Mouse (Mus musculus): ENCODE data around the gene Nup210.
A peak's percentile ranks its signal among the peaks of the same experiment; 100 is the strongest.

Gene Nup210

DNA sequence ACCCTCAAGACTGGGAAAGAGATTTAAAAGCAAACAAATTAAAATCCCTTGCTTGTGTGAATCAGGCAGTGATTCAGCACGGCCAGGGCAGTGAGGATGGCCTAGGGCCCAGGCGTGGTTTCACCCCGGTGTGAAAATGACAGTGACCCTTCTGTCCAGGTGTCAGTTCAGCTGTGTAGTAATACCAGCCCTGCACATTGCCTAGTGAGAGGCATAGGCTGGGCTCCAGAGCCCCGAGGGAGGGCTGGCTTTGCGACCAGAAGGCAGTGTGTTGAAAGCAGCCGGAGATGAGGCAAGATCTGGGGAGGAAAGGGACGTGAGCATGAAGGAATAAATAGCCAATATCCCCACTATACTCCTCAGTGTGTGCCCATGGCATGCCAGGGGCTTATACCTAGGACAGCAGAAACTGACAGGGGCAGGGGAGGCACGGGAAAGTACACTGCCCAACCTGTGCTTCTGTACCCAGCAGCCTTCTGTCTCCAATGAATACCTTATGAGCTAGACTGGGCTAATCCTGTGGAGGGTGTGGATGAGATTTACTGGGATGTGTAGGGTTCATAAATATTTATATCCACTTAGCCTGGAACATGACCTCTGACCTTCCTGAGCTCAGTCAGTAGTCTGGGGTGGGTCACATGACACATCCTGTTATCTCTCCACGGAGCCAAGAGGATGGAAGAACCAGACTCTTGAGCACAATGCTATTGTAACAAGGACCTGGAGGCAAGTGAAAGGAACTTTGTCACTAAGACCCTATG lies 102.3 kb downstream of the Nup210 start:
- no peak for DNase-seq

DNA sequence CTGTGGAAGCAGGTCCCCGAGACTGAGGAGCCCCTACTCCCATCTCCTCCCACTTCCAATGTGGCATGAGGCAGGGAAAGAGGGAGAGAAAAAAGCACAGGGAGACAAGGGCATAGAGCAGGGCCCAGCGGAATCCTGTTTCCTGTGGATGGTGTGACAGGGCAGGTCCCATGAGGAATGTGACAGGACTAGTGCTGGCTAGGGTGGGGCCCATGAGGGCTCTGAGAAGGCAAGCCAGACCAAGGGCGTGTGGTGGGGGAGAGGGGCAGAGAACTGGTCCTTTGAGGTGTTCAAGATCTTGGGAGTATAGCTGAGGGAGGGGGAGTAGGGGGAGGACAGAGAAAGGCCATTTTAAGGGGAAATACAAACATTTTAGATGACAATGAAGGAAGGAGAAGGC lies 104.2 kb downstream of the Nup210 start:
- no peak for DNase-seq

DNA sequence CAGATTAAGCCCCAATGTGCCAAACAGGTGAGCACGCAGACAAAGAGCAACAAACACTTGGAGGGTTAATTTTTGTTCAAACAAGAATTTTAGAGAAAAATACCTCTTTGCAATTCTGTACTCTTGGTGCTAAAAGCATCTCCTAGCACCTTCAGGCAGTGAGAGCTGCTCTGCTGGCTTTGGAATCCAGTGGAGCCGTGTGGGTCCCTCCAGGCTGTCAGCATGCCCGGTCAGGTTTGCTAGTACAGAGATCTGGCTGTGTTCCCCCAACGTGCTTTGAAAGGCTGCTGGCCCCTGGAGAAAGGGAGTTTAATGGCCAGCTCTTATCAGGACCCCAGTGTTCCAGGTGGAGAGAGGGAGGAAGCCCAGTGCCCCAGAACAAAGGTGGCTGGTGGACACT lies 105.1 kb downstream of the Nup210 start:
- DNase-seq, result no peak

DNA sequence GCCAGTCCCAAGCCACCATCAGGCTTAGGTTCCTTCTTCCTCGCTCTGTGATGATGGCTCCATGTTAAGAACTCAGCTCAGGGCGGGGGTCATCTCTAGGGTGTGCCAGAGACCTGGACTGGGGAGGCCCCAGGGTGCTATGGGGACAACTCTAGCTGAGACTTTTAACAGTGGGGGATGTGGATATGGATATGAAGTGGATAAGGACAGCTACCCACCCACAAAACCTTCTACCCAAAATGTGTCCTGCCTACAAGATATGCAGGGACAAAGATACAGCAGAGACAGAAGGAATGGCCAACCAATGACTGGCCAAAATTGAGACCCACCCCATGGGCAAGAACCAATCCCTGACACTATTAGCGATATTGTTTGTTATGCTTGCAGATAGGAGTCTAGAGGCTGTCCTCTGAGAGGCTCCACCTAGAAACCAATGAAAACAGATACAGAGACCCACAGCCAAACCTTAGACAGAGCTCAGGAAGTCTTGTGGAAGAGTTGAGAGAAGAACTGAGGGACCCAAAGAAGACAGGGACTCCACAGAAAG lies 108.3 kb downstream of the Nup210 start:
- no peak for DNase-seq

DNA sequence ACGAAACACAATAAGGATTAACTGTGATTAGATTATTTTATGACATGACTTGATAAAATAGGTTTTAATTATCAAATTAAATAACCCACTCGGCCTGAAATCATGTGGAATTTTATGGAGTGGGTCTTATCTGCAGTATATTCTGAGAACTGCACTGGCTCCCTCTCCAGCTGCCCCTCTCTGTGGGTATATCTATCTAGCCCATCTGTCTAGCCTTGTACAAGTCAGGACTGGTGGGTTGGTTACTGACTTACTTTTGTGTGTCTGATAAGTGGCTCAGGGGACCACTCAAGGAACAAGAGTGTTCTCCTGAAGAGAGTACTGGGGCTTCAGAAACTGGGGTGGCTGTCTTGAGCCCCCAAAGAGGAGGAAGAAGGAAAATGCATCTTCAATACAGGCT lies 109.4 kb downstream of the Nup210 start:
- no peak for DNase-seq

DNA sequence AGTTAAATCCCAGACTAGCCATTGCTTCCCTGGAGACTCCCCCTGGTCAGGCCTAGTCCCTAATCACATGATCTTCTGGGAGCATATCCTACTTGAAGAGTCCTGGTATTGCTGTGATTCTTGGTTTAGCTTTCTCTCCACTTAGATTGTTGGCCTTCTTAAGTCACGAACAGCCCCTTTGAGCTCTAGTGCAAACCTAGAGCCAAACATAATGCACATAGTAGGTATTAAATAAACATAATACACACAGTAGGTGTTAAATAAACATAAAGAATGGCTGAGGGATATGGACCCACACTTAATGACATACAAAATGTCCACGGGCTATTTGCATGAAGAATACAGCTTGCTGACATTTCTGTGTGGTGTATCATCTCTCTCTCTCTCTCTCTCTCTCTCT lies 112.5 kb downstream of the Nup210 start:
- no peak for DNase-seq

DNA sequence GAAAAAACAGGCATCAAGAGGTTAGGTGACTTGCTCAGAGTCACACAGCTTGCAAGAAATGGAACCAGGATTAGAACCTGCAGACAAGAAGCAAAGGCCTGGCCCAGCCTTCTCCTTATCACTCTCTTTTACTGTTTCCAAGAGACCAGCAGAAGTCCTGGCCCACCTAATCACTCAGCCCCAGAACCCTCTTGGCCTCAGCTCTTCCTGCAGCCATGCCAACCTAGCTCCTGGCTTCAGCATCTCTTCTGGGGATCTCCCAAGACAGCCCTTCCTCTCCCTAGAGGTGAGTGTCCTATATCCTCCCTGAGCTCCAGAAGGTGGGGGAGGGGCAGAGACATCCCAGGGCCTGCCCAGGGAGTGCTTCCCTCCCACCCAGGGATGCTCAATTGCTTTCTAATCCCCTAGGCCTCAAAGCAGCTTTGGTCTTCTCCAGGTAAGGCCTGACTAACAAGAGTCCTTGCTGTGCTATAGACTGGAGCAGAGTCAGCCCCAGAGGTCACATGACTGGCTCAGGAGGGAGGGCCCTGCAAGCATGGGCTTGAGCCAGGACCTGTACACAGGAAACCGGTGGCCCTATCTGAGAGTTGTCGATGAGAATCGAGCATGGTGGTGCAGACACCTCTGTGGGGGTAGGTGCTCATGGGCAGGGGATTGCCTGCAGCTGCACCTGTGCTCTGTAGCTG lies 113.2 kb downstream of the Nup210 start:
- DNase-seq, result no peak

DNA sequence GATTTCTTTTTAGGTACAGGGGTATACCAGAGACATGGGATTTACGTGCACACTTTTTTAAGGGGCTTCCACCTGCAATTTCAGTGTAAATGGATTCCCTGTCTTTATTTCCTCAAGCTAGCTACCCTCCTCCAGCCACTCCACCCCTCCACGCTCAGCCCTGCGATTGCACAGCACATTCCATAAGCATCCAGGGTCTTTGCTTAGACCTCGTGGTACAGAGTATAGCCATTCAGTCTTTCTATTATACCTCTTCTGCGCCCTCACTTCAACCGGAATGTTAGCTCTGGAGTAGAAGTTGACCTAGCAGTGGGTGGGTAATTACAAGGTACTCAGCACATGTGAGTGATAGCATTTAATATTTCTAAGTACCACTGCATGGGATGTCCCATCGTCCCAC lies 115.1 kb downstream of the Nup210 start:
- no peak for DNase-seq

DNA sequence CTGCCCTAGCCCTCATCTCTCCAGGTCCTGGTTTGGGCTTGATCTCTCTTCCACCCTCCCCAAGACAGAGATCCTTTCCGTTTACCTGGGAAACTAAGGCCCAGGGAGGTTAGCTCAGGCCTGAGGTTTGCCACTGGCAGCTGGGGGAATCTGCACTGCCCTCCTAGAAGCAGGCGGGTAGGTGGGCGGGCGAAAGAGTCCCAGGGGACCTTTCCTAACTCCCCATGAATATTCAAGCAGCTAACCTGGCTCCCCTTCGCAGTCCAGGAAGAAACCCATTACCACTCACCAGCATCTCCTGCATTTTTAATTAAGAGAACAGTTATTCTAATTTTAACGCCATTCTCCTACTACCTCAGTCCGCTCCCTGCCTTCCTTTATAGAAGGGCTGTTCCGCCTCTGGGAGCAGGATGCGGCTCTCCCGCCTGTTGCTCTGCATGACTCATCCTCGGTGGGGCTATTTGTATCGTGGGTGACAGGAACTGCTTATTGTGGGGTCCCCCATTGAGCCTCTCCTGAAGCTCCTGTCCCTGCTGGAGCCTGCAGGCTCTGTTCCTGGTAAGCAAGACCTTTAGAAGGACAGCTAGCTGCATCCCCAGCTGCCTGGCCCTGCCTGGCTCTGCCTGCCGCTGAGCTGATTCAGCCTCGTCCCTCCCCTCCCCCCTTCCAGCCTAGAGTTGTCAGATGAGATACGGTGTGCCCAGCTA lies 115.7 kb downstream of the Nup210 start:
- DNase-seq, result no peak

DNA sequence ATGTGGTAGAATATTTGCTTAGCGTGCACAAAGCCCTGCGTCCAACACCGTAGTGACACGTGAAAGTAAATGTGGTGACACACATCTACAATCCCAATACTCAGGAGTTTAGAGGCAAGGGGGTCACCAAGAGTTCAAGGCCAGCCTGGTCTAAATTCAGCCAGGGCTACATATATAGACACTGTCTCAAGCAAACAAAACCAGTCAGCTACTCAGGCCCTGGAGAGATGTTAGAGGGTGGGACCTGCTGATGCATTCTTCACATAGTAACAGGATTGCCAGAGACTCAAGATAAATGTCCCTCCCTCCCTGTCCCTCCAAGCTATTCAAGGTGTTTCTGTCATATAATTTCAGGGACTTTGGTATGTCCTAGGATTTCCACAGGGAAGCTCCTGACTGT lies 117.5 kb downstream of the Nup210 start:
- DNase-seq, result no peak

DNA sequence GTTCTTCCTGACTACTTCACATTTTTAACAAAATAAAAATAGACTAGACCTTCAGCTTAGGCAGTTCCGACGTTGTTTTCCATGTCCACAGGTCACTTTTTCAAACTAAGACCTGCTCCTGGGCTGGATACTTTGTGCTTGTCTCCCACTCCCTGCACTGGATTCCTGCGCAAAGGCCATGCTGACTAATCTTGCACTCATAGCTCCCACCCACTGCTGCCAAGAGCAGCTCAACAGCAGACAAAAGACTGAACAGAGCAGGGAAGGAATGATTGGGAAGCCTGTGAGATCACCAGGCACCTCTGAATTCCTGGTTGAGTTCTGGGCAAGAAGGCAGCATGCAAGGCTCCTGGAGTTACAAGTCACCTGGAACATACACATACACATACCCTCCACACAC lies 119.6 kb downstream of the Nup210 start:
- DNase-seq, result no peak

DNA sequence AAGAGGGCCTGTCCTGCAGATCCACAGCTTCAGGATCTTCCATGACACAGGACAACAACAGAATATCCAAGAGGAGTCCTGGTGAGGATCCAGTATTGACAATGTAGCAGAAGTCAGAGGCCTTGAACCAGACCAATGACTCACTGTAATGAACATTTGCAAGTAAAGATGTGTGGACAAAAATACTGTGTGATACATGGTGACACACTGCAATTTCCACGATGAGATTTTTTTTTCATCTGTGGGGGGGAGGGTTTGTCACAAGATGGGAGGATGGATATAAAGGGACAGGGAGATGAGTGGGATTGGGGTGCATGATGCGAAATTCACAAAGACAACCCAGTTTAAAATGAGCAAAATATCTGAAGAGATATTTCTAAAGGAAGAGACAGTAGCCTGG lies 120.4 kb downstream of the Nup210 start:
- DNase-seq, result no peak

DNA sequence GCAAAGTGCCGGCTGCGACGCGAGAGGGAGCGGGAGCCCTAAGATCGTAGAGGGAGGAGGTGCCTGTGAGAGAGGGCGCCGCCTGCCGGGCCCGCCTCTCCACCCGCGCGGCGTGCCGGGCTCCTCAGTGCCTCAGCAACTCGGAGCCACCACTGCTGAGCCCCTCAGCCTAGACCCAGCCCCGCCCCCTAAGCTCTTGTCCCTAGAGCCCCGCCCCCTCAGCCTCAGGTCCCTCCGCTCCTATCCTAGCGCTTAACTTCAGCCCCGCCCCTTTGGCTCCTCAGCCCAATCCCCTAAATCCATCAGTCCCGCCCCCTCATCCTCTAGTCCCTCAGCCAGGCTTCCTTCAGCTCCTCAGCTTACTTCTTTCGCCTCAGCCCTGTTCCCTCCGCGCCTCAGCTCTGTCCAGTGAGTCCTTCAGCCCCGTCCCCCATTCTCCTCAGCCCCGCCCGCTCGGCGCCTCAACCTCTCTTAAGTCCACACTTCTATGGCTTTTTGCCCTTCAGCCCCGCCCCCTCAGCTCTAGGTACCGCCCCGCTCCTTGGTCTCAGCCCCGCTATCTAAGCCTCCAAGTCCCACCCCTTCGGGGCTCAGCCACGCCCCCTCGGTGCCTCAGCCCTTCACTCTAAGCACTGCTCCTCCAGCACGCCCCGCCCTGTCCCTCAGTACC lies 127.8 kb downstream of the Nup210 start, which contains the start of gene Iqsec1:
Iqsec1 (minus strand) TSS at position 38 of the 670 bp plus-strand sequence.
- DNase-seq, result peak; percentile 82

DNA sequence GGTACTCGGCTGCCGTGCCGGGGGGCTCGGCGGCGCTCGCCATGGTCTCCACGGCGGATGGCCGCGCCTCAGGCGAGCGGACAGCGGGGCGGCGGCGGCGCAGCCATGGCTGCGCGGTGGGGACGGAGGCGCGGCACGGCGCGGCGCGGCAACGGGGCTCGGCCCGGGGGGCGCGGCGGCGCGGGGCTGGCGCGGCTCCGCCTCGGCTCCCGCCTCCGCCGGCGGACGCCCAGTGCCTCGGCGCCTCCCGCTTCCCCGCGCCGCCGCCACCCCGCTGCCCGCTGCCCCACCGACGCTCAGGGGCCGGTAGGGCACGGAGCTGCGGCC lies 128.4 kb downstream of the Nup210 start:
- no peak for DNase-seq

DNA sequence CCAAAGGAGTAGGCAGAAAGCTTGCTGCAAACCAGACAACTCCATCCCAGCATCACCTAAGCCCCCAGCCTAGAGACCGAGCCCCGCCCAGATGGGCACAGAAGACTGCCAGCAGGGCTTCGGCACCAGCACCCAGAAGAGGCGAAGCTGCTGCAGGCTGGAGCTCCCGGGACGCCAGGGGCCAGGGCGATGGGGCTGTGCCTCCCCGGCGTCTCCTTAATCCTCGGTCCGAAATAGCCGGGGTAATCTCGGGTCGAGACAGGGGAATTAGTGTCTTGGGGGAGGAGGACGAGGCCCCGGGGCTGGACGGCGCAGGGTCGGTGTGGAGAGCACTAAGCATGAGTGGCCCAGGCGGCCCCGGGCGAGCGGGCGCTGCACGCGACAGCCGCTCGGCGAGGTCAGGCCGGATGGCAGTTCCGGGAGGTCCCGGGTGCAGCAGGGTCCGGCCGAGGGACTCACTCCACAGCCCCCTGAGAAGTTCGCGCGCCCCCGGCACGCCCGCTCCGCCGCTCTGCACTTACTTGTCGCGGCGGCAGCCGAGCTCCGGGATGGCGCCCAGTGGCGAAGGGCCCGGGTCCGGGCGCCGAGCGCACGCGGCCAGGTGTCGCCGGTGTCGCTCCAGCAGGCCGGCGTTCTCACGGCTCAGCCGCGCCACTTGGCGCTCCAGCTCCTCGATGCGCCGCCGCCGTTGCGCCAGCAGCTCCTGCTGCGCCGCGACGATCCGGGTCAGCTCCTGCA lies 128.9 kb downstream of the Nup210 start:
- DNase-seq, result peak; percentile 20

DNA sequence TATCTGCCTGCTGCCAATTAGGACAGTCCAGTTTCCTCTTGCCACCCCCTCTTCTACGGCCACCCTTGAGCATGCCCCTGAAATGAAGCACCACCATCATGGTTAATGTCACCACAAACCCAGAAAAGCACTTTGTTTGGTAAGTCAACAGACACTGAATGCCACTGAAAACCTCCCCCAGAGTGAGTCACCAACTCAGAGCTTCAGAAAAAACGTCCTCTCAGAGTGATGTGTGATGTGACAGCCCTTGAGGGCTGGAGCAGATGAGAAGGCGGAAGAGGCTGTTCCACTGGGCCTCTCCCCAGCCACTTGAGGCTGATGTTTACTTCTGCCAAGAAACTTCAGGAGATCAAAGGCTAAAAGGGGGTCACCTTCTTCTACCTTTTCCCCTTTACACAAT lies 132.5 kb downstream of the Nup210 start:
- DNase-seq, result no peak

DNA sequence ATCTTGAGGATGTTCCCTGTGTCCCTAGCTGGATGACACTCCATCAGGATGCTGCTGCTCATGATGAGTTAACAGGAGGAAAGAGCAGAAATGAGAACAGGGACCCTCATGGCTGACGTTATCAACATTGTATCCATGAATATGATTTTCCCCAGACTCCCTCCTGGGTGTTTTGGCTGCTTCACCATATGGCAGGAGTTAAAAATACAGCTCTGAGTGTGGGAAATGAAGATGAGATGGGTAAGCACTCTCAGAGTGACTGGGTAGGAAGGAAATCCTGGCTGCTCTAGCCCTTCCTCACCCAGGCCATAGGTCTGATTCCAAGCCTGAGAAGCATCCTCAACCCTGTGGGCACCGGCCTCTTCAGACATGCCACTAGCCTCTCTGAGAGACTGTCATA lies 142.3 kb downstream of the Nup210 start:
- DNase-seq, result no peak

DNA sequence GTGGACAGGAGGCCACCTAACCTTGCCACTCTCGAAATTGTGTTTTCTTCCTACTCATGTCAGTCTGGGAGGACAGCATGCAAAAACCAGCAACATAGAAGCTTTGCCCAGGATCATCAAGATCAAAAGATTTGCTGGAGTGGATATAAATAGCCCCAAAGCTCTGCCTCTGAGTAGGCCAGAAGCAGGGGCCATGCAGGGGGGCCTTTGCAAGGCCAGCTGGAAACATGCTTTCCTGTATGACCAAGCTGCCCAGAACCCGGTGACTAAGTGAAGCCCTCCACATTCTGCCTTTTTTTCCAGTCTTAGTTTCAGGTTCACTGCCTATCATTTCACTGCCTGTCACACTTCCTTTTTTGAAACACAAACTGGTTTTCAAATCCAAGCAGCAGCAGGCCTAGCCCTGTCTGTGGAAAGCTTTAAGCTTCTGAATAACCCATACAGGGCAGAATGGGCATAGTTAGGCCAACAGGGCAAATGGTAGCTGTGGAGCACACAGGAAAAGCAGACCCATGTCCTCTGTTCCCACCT lies 147.2 kb downstream of the Nup210 start:
- DNase-seq, result no peak

Measured in thymus, postnatal 25 days (tissue).